Mouse (Mus musculus) forebrain, embryonic 14.5 days (tissue): ENCODE results near the gene Trmt11. TPM values are rescaled to one million over a fixed set of nuclear protein-coding genes. Genes with fewer than 3 reads are reported as not detected.
A peak's percentile ranks its signal among the peaks of the same experiment; 100 is the strongest.
"Not testable (repeated sequence)": the region's sequence is repeated elsewhere in the genome, so short reads cannot be mapped to it uniquely, and the experiment has no call there.

Experiments used
- ATAC-seq: fragments of 200-750 bp; cut with Nextera tagmentation; 2 replicates; pipeline ENCODE4 v1.8.0; 2017; ENCODE audit warnings: mild to moderate bottlenecking, moderate library complexity
- DNase-seq: peaks from one replicate; pipeline ENCODE4 v3.0.0-alpha.2; 2015; ENCODE audit warnings: low spot score
- H3K27ac ChIP-seq: fragments of 300-500 bp; sonication (generic); 2 replicates; pipeline ENCODE4 v1.5.1; 2014; ENCODE audit warnings: low read depth, mild to moderate bottlenecking, control low read depth, low read length, moderate library complexity
- H3K27me3 ChIP-seq: fragments of 300-500 bp; sonication (generic); replicated peaks from 2 replicates; pipeline ENCODE4 v1.6.1; 2014; ENCODE audit warnings: low read length, control low read depth, mixed read lengths; ENCODE audit not compliant: control insufficient read depth, insufficient read depth
- H3K36me3 ChIP-seq: fragments of 300-500 bp; sonication (generic); 2 replicates; pipeline ENCODE4 v1.6.1; 2014; ENCODE audit warnings: low read length, control low read depth; ENCODE audit not compliant: control insufficient read depth, insufficient read depth
- H3K4me1 ChIP-seq: fragments of 300-500 bp; sonication (generic); 2 replicates; pipeline ENCODE4 v1.6.1; 2014; ENCODE audit warnings: antibody characterized with exemption, low read length, control low read depth; ENCODE audit not compliant: control insufficient read depth, insufficient read depth
- H3K4me2 ChIP-seq: fragments of 300-500 bp; sonication (generic); 2 replicates; pipeline ENCODE4 v1.6.1; 2014; ENCODE audit warnings: mild to moderate bottlenecking, control low read depth, low read length
- H3K4me3 ChIP-seq: fragments of 300-500 bp; sonication (generic); 2 replicates; pipeline ENCODE4 v1.5.1; 2014; ENCODE audit warnings: low read depth, low read length, control low read depth
- H3K9ac ChIP-seq: fragments of 300-500 bp; sonication (generic); 2 replicates; pipeline ENCODE4 v1.6.1; 2014; ENCODE audit warnings: mild to moderate bottlenecking, low read length, control low read depth, moderate library complexity
- H3K9me3 ChIP-seq: fragments of 300-500 bp; sonication (generic); replicated peaks from 2 replicates; pipeline ENCODE4 v1.6.1; 2016; ENCODE audit warnings: low read length, control low read depth, mixed read lengths; ENCODE audit not compliant: control insufficient read depth
- WGBS: fragments of 180-500 bp; shearing (Covaris S2); extraction: QIAGEN DNeasy Blood & Tissue Kit; methylation state at CpG from one replicate; pipeline ENCODE4 v1.1.7; 2014; 5-methylcytosine and 5-hydroxymethylcytosine counted together
- polyA plus RNA-seq: library from polyadenylated mRNA; unstranded; fragments of >200 nt; fragmentation: Nextera tagmentation; extraction: Ambion mirVana; gene quantifications from 2 replicates; pipeline ENCODE4 v1.2.1, GENCODE M21; 2014

Gene Trmt11
- 21.4 and 23.9 TPM in 2 replicates for polyA plus RNA-seq

DNA sequence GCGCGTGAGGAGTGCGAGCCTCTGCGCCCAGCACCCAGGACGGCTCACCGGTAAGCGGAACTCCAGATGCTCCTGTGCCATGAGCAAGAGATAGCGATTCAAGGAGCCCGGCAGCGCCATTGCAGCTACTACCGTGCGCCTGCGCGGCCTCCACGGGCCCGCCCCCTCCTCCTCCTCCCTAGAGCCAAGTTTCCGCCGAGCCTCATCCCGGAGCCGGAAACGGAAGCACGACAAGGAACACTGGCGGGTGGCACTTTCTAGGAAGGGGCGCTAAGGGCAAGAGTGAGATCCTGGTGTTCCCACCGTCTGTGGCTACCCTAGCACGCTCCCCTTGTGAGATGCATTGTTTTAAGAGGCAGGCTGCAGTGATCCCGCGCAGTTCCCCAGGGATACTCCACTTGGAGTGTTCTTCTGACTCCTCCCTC, at the start of gene Trmt11:
Gene Trmt11 (minus strand): TSS at position 208 of the 425 bp plus-strand sequence.
- WGBS, result under 1% methylated on average over 25 of the region's 28 CpGs
- DNase-seq (peak; percentile 95), ATAC-seq (peak; percentile 98)
- peak within 1 kb of the TSS; percentile 82 for H3K4me2 ChIP-seq
- H3K27me3 ChIP-seq, result no peaks in the 10 kb centered on the region
- H3K36me3 ChIP-seq, result peaks cover 14% of the 10 kb centered on the region
- peak within 1 kb of the TSS; percentile 84 for H3K9ac ChIP-seq
- peaks cover 10% of the 10 kb centered on the region for H3K4me1 ChIP-seq
- peak within 1 kb of the TSS; percentile 79 for H3K4me3 ChIP-seq
- H3K9me3 ChIP-seq, result no peaks in the 10 kb centered on the region
- H3K27ac ChIP-seq, result peak within 1 kb of the TSS; percentile 84

DNA sequence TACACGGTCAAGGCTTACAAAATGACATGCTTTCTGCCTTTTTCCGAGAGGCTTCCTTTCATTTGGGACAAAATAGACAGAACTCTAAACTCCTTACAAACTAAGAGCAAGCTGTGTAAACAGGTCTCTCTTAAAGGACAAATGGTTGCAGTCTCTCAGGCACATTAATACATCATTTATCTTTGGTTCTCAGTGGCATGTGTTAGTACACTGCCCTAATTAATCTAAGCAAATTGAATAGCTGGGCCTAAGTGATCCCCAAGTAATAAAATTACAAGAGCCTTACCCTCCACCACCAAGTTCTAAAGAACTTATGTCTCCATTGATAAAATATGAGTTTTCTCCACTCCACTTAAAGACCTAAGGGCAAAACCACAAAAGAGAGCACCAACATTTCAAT, 47.1 kb upstream of the Trmt11 start:
- 69% methylated on average over 2 of the region's 2 CpGs for WGBS
- no peak overlapping the region for H3K27ac ChIP-seq
- ATAC-seq, result no peak
- H3K4me3 ChIP-seq, result no peak overlapping the region
- no peaks in the 10 kb centered on the region for H3K4me1 ChIP-seq
- peaks cover 12% of the 10 kb centered on the region; the same call in 1 of the 2 replicates for H3K36me3 ChIP-seq
- H3K4me2 ChIP-seq, result no peak overlapping the region
- no peaks in the 10 kb centered on the region for H3K27me3 ChIP-seq
- no peak overlapping the region for H3K9ac ChIP-seq
- DNase-seq, result no peak
- H3K9me3 ChIP-seq, result no peaks in the 10 kb centered on the region

DNA sequence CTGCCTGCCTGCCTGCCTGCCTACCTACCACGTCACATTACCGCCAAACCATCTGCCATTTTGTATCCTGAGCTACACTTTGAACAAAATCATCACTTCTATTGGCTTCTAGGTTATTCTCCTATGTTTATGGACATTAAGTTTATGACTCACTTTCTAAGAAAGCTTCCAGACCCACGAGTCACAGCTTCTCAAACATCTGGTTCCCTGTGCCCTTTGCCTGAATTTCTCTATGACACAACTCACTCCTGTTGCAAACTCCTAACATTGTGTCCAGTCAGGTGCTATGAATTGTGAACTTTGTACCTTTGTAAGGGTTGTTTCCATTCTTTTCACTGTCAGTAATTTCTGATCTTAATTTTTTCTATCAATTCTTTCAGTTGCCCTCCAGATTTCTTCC, 37.7 kb upstream of the Trmt11 start:
- no peak for ATAC-seq
- WGBS, result 87% methylated on average over 3 of the region's 3 CpGs

DNA sequence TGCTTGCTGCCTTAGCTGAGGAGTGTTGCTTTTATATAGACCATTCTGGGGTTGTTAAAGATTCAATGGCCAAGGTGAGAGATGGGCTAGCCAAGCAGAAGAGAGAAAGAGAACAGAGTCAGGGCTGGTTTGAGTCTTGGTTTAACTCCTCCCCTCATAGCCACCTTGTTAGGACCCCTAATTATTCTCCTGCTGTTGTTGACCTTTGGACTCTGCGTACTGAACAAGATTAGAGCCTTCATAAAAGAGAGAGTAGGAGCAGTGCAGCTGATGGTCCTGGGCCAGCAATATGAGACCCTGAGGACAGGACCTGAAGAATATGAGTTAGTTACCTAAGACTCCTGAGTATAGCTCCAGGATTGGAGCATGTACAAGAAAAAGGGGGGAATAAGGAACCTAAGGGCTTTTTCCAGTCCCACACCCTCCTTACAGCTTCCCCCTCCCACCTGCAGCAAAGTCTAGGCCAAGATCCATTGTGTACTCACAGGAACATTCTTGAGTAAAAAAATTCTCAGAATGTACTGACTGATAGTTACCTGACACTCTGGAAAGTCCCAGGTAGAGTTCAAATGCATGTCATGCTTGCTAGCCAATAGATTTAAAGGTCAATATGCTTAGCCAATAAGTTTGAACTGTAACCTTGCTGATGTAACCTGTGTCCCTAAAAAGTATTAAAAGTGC, 36.1 kb upstream of the Trmt11 start:
- 80% methylated on average over 1 of the region's 1 CpGs for WGBS
- not testable (repeated sequence) for H3K27ac ChIP-seq, DNase-seq, H3K4me3 ChIP-seq, H3K27me3 ChIP-seq, H3K4me2 ChIP-seq, H3K9me3 ChIP-seq, H3K9ac ChIP-seq, H3K4me1 ChIP-seq, H3K36me3 ChIP-seq, ATAC-seq

More for the DNA sequence above, 37.7 kb upstream of the Trmt11 start:
- Histone ChIP-seq H3K4me1 (no peaks in the 10 kb centered on the region), H3K27me3 (no peaks in the 10 kb centered on the region), H3K4me2 (no peak overlapping the region), H3K4me3 (no peak overlapping the region), H3K9me3 (no peaks in the 10 kb centered on the region), H3K27ac (no peak overlapping the region), H3K36me3 (no peaks in the 10 kb centered on the region), H3K9ac (no peak overlapping the region)
- DNase-seq, result no peak

DNA sequence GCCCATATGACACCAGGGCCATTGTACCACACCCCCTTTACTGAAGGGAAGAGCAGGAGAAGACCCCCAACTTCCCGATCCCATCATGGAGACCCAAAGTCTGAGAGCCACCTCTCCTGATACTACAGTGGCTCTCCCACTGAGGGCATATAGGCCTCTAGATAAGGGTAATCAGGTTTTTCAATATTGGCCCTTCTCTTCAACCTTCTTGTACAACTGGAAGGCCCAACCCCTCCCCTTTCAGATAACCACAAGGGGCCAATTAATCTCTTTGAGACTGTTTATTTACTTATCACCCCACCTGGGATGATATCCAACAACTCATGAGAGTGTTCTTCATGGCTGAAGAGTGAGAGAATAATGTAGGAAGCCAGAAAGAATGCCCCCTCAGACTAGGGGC, 32.2 kb upstream of the Trmt11 start:
- WGBS, result 100% methylated on average over 1 of the region's 1 CpGs
- H3K4me1 ChIP-seq, result no peaks in the 10 kb centered on the region

DNA sequence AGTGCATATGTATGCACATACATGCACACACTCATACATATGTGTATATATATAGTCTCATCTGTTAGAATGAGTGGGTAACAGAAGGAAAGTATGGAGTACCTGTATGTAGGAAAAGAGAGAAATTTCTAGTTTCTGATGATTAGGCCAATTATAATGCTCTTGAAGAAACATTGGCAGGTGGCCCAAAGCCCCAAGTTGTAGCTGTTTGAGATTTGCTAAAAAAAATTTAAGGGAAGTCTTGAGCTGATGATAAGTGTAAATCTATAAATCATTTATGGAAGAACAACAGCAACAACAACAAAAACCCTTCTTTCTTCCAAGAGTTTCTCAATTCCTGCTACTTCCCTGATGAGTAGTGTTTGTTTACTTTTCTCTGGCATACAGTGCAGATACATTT, 29.4 kb upstream of the Trmt11 start:
- no peak overlapping the region for H3K4me3 ChIP-seq

More for the DNA sequence above, 32.2 kb upstream of the Trmt11 start:
- no peak overlapping the region for H3K9ac ChIP-seq
- H3K27ac ChIP-seq, result no peak overlapping the region
- DNase-seq (no peak), ATAC-seq (no peak)
- H3K4me3 ChIP-seq, result no peak overlapping the region
- no peak overlapping the region for H3K4me2 ChIP-seq
- H3K27me3 ChIP-seq, result no peaks in the 10 kb centered on the region
- H3K36me3 ChIP-seq, result no peaks in the 10 kb centered on the region
- no peaks in the 10 kb centered on the region for H3K9me3 ChIP-seq

DNA sequence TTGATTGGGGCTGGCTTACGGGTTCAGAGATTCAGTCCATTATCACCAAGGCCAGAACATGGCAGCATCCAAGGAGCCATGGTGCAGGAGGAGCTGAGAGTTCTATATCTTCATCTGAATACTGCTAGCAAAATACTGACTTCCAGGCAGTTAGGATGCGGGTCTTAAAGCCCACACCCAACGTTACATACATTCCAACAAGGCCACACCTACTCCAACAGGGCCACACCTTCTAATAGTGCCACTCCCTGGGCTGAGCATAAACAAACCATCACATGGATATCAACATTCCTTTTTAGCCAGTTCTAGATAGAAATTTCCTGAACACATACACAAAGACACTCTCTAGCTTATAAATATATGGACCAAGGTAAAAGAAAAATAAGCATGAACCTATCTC, 29.0 kb upstream of the Trmt11 start, which contains the start of gene Hint3:
Gene Hint3 (minus strand): TSS at position 120 of the 400 bp plus-strand sequence.
- no peak within 1 kb of the TSS for H3K9ac ChIP-seq
- no peaks in the 10 kb centered on the region for H3K27me3 ChIP-seq
- 90% methylated on average over 3 of the region's 3 CpGs for WGBS
- ATAC-seq (no peak), DNase-seq (no peak)
- no peaks in the 10 kb centered on the region for H3K9me3 ChIP-seq
- H3K4me2 ChIP-seq, result no peak within 1 kb of the TSS
- no peak within 1 kb of the TSS for H3K4me3 ChIP-seq
- no peaks in the 10 kb centered on the region for H3K36me3 ChIP-seq
- H3K4me1 ChIP-seq, result no peaks in the 10 kb centered on the region
- H3K27ac ChIP-seq, result no peak within 1 kb of the TSS

More for the DNA sequence above, 29.4 kb upstream of the Trmt11 start:
- no peaks in the 10 kb centered on the region for H3K27me3 ChIP-seq
- no peak for DNase-seq
- no peak for ATAC-seq
- H3K9ac ChIP-seq, result no peak overlapping the region
- H3K4me2 ChIP-seq, result no peak overlapping the region
- H3K4me1 ChIP-seq, result no peaks in the 10 kb centered on the region
- no peaks in the 10 kb centered on the region for H3K9me3 ChIP-seq
- H3K27ac ChIP-seq, result no peak overlapping the region
- H3K36me3 ChIP-seq, result no peaks in the 10 kb centered on the region

DNA sequence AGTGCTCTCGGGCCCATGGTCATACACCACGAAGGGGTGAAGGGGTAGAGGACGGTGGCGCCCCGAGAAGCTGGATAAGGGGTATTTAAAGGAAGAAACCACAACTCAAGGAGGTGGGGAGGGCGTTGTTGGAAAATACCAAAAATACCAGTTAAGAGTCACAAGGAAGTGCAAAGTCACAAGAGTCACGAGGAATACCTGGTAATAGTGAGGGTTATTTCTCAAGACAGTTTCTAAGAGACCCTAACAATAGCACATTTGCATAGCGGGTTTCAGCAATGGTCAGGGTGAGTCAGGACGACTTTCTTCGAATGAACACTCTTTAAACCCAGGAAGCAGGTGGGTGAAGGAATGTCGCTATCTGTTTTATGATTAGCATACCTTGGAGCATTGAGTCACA, 27.9 kb upstream of the Trmt11 start:
- not testable (repeated sequence) for H3K9ac ChIP-seq, H3K4me2 ChIP-seq, ATAC-seq, H3K4me1 ChIP-seq, DNase-seq, H3K27me3 ChIP-seq, H3K9me3 ChIP-seq, H3K4me3 ChIP-seq, H3K27ac ChIP-seq, H3K36me3 ChIP-seq
- WGBS, result 87% methylated on average over 11 of the region's 11 CpGs

DNA sequence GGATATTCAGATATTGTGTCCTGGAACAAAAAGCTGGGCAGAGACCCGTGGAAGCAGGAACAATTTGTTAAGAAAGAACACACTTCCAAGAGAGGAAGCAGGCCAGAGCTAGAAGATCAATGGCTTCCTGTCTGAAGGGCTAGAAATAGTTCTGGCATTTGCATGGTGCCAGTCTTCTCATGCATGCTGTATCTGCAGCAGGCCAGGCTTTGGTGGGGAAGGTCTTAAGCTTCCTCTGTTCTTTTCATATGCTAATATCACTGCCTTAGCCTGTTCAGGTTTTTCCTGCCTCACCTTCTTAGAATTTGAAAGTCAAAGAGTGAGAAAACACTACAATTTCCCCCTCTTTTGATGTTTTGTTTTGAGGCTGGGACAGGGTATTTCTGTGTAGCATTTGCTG, 27.0 kb upstream of the Trmt11 start:
- WGBS, result 18% methylated on average over 1 of the region's 1 CpGs
- no peaks in the 10 kb centered on the region for H3K9me3 ChIP-seq
- H3K9ac ChIP-seq, result no peak overlapping the region
- H3K27ac ChIP-seq, result no peak overlapping the region
- DNase-seq, result no peak
- H3K4me3 ChIP-seq, result no peak overlapping the region
- no peaks in the 10 kb centered on the region for H3K4me1 ChIP-seq
- H3K27me3 ChIP-seq, result no peaks in the 10 kb centered on the region
- H3K36me3 ChIP-seq, result no peaks in the 10 kb centered on the region
- no peak for ATAC-seq
- no peak overlapping the region for H3K4me2 ChIP-seq
